Mouse (Mus musculus): ENCODE results near the gene Lrp11. TPM values are rescaled to one million over a fixed set of nuclear protein-coding genes. Genes with fewer than 3 reads are reported as not detected.

Lrp11 gene
- polyA plus RNA-seq, 1 experiment from 2014 or later = 2.6 TPM

GRCm38 (mm10) chr10:7664889-7665288 lies 75.3 kb downstream of the Lrp11 start:
- Histone ChIP-seq H3K27ac (no peak overlapping the region), H3K9ac (no peak overlapping the region), H3K4me2 (no peak overlapping the region), H3K9me3 (no peaks in the 10 kb centered on the region), H3K36me3 (peaks cover 4% of the 10 kb centered on the region), H3K4me1 (peaks cover 8% of the 10 kb centered on the region), H3K27me3 (no peaks in the 10 kb centered on the region), H3K4me3 (no peak overlapping the region)
- WGBS = 91% methylated on average over 1 of the region's 1 CpGs
- no peak for ATAC-seq (ENCODE audit: insufficient number of reproducible peaks, insufficient read depth, low FRiP score, low TSS enrichment, low read depth)

GRCm38 (mm10) chr10:7667342-7667802 lies 77.8 kb downstream of the Lrp11 start, which contains the start of gene Nup43:
TSS of gene Nup43 (plus strand) at chr10:7667503.
- WGBS = under 1% methylated on average over 24 of the region's 24 CpGs
- peak within 1 kb of the TSS; percentile 78 for H3K4me2 ChIP-seq
- H3K9ac ChIP-seq = peak within 1 kb of the TSS; percentile 84
- no peaks in the 10 kb centered on the region for H3K27me3 ChIP-seq
- peak within 1 kb of the TSS; percentile 84 for H3K4me3 ChIP-seq
- no peaks in the 10 kb centered on the region for H3K9me3 ChIP-seq
- H3K27ac ChIP-seq = peak within 1 kb of the TSS; percentile 82
- peaks cover 24% of the 10 kb centered on the region for H3K36me3 ChIP-seq
- H3K4me1 ChIP-seq = peaks cover 8% of the 10 kb centered on the region
- peak; percentile 82 for ATAC-seq (ENCODE audit: insufficient number of reproducible peaks, insufficient read depth, low FRiP score, low TSS enrichment, low read depth)

GRCm38 (mm10) chr10:7673673-7674072 lies 84.1 kb downstream of the Lrp11 start:
- WGBS = 61% methylated on average over 1 of the region's 1 CpGs
- Histone ChIP-seq H3K27me3 (no peaks in the 10 kb centered on the region), H3K9me3 (no peaks in the 10 kb centered on the region), H3K4me1 (no peaks in the 10 kb centered on the region), H3K4me2 (no peak overlapping the region), H3K36me3 (peaks cover 68% of the 10 kb centered on the region), H3K27ac (no peak overlapping the region), H3K9ac (no peak overlapping the region), H3K4me3 (no peak overlapping the region)
- no peak for ATAC-seq (ENCODE audit: insufficient number of reproducible peaks, insufficient read depth, low FRiP score, low TSS enrichment, low read depth)

Other genes starting within 250 kb of the Lrp11 start
- 1.5 and 2.4 TPM in 2 replicates for gene Ulbp1, start 116.2 kb upstream of the Lrp11 start, polyA plus RNA-seq (2015; fragmentation: Nextera tagmentation; extraction: Ambion mirVana)
- gene Nup43, start 77.7 kb downstream of the Lrp11 start, polyA plus RNA-seq (2015; fragmentation: Nextera tagmentation; extraction: Ambion mirVana) = 60.8 and 67.2 TPM in 2 replicates
- gene Pcmt1, start 91.3 kb downstream of the Lrp11 start, polyA plus RNA-seq (2015; fragmentation: Nextera tagmentation; extraction: Ambion mirVana) = 126 and 135 TPM in 2 replicates
- gene Lats1, start 91.4 kb downstream of the Lrp11 start, polyA plus RNA-seq (2015; fragmentation: Nextera tagmentation; extraction: Ambion mirVana) = 8.3 and 9.7 TPM in 2 replicates
- 62.4 and 66.4 TPM in 2 replicates for gene Katna1, start 136.2 kb downstream of the Lrp11 start, polyA plus RNA-seq (2015; fragmentation: Nextera tagmentation; extraction: Ambion mirVana)
- gene Ginm1, start 203.0 kb downstream of the Lrp11 start, polyA plus RNA-seq (2015; fragmentation: Nextera tagmentation; extraction: Ambion mirVana) = 75.7 and 86.2 TPM in 2 replicates
- 44.0 and 52.2 TPM in 2 replicates for gene Ppil4, start 203.1 kb downstream of the Lrp11 start, polyA plus RNA-seq (2015; fragmentation: Nextera tagmentation; extraction: Ambion mirVana)
- 0.13 and 0.18 TPM in 2 replicates for gene Zc3h12d, start 242.7 kb downstream of the Lrp11 start, polyA plus RNA-seq (2015; fragmentation: Nextera tagmentation; extraction: Ambion mirVana)

Data from embryonic facial prominence, embryonic 13.5 days (tissue).